In the genomic region with DNA sequence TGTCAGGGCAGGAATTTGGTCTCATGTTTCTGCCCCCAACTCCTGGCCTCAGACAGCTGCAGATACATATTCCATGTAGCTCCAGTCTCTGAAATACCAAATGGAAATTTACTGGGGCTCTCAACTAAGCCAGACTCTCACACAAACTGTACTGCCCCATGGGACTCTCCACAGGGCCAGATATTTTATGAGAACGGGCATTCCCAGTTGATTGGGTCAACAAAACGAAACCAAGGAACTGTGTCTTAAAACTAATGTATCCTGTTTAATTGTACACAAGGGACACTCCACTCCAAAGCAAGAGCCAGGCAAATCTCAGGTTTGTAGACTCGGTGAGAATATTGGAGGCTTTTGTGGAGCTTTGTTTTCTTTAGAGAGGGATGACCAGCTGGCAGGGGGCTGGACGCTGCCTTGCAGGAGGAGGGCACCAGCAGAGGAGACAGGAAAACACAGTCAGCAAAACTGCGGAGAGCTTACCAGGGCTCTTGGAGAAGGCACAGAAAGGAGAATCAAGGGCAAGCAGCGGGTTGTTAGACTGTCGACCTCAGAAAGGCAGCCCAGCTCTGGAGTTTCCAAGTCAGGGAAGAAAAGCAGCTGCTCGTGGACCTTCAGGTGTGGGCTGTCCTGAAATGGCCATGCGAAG, we compare ENCODE assay signal across 9 mouse cellular contexts. TPM values are rescaled to one million over a fixed set of nuclear protein-coding genes. Genes with fewer than 3 reads are reported as not detected.
DNase-seq lines count a peak whose midpoint lies in the region; ATAC-seq lines count a peak whose summit lies in the region.
"Had no signal": no experiment of that assay in that cellular context is flagged by ENCODE, and none has a peak within 500 bp of the region (broad histone marks: within the 10 kb centered on the region; RNA-seq: fewer than 3 reads in every experiment).

No protein-coding gene starts in this region.

- peaks cover 20% of the 10 kb centered on the region for H3K4me1 ChIP-seq in hindbrain, embryonic 12.5 days
- peaks cover 29% of the 10 kb centered on the region for H3K4me1 ChIP-seq in limb, embryonic 15.5 days
- H3K4me1 ChIP-seq in midbrain, embryonic 16.5 days (ENCODE audit: control insufficient read depth, insufficient read depth, low read length): no peaks in the 10 kb centered on the region; the same call in 1 of the 2 replicates

- H3K27me3 ChIP-seq in hindbrain, embryonic 12.5 days: no peaks in the 10 kb centered on the region
- no peaks in the 10 kb centered on the region for H3K27me3 ChIP-seq in limb, embryonic 15.5 days
- no peaks in the 10 kb centered on the region for H3K27me3 ChIP-seq in midbrain, embryonic 16.5 days (ENCODE audit: control insufficient read depth, insufficient read depth, low read depth, low read length)

- no peaks in the 10 kb centered on the region for H3K36me3 ChIP-seq in hindbrain, embryonic 12.5 days
- no peaks in the 10 kb centered on the region for H3K36me3 ChIP-seq in limb, embryonic 15.5 days
- H3K36me3 ChIP-seq in midbrain, embryonic 16.5 days (ENCODE audit: control insufficient read depth, insufficient read depth, low read length): no peaks in the 10 kb centered on the region

- WGBS in hindbrain, embryonic 12.5 days: 36% methylated on average over 9 of the region's 9 CpGs
- 17% methylated on average over 9 of the region's 9 CpGs for WGBS in limb, embryonic 15.5 days
- 41% methylated on average over 9 of the region's 9 CpGs for WGBS in midbrain, embryonic 16.5 days

- H3K4me3 ChIP-seq in hindbrain, embryonic 12.5 days: no peak overlapping the region
- H3K4me3 ChIP-seq in limb, embryonic 15.5 days: peak overlapping the region; percentile 19
- H3K4me3 ChIP-seq in midbrain, embryonic 16.5 days (ENCODE audit: low read depth, low read length): no peak overlapping the region

- DNase-seq in urinary bladder, postnatal 25 days (ENCODE audit: low spot score): peak; percentile 19
- no peak for DNase-seq in urinary bladder, postnatal 10 days (ENCODE audit: low spot score)
- peak; percentile 66 for DNase-seq in fibroblast of lung, adult 2 months (ENCODE audit: low read depth)
- DNase-seq in thymus, postnatal 25 days: no peak

- H3K9ac ChIP-seq in hindbrain, embryonic 12.5 days: no peak overlapping the region
- no peak overlapping the region for H3K9ac ChIP-seq in limb, embryonic 15.5 days
- 0 out of 2 replicates have a peak overlapping the region, but pooled peaks have one; percentile 30 for H3K9ac ChIP-seq in midbrain, embryonic 16.5 days (ENCODE audit: low read depth, low read length)

- peak overlapping the region; percentile 18 for H3K4me2 ChIP-seq in hindbrain, embryonic 12.5 days (replicated peaks)
- peak overlapping the region; percentile 35 for H3K4me2 ChIP-seq in limb, embryonic 15.5 days
- no peak overlapping the region for H3K4me2 ChIP-seq in midbrain, embryonic 16.5 days (ENCODE audit: low read length)

- H3K27ac ChIP-seq in hindbrain, embryonic 12.5 days: peak overlapping the region; percentile 81
- peak overlapping the region; percentile 93 for H3K27ac ChIP-seq in limb, embryonic 15.5 days
- H3K27ac ChIP-seq in midbrain, embryonic 16.5 days (ENCODE audit: low read length): peak overlapping the region; percentile 2

- H3K9me3 ChIP-seq in hindbrain, embryonic 12.5 days (replicated peaks): no peaks in the 10 kb centered on the region
- no peaks in the 10 kb centered on the region for H3K9me3 ChIP-seq in limb, embryonic 15.5 days
- no peaks in the 10 kb centered on the region for H3K9me3 ChIP-seq in midbrain, embryonic 16.5 days (replicated peaks; ENCODE audit: control insufficient read depth, low read length, poor library complexity, severe bottlenecking)

- no peak for ATAC-seq in hindbrain, embryonic 12.5 days (ENCODE audit: low FRiP score)
- peak; percentile 80 for ATAC-seq in limb, embryonic 15.5 days (ENCODE audit: insufficient number of reproducible peaks, low FRiP score, low TSS enrichment, low read depth)
- no peak for ATAC-seq in midbrain, embryonic 16.5 days
- ATAC-seq in monocyte, adult 5-6 weeks (replicated peaks; ENCODE audit: insufficient number of reproducible peaks, low FRiP score, low TSS enrichment, poor library complexity, severe bottlenecking): no peak

RNA-seq across cellular contexts. Expression of a gene that starts 42.1 kb away (rescaled TPM):
- polyA plus RNA-seq in hindbrain, embryonic 12.5 days (2016; fragmentation: Nextera tagmentation; extraction: Ambion mirVana): 28.1 and 29.7 TPM in 2 replicates
- polyA plus RNA-seq in limb, embryonic 15.5 days (2015; fragmentation: Nextera tagmentation; extraction: Ambion mirVana): 22.9 and 24.5 TPM in 2 replicates
- polyA plus RNA-seq in midbrain, embryonic 16.5 days (2015; fragmentation: Nextera tagmentation; extraction: Ambion mirVana): 24.1 and 25.6 TPM in 2 replicates
- 43.0 to 51.5 TPM (median 49.7 TPM) in 3 replicates for total RNA-seq in monocyte, adult 5-6 weeks (2017)

RNA-seq across cellular contexts. Expression of a gene that starts 45.8 kb away (rescaled TPM):
- 557 and 561 TPM in 2 replicates for polyA plus RNA-seq in hindbrain, embryonic 12.5 days (2016; fragmentation: Nextera tagmentation; extraction: Ambion mirVana)
- polyA plus RNA-seq in limb, embryonic 15.5 days (2015; fragmentation: Nextera tagmentation; extraction: Ambion mirVana): 456 and 462 TPM in 2 replicates
- polyA plus RNA-seq in midbrain, embryonic 16.5 days (2015; fragmentation: Nextera tagmentation; extraction: Ambion mirVana): 190 and 269 TPM in 2 replicates
- total RNA-seq in monocyte, adult 5-6 weeks (2017): 36.4 to 57.1 TPM (median 52.3 TPM) in 3 replicates

RNA-seq across cellular contexts. Expression of a gene that starts 53.9 kb away (rescaled TPM):
- not detected in 2 replicates for polyA plus RNA-seq in hindbrain, embryonic 12.5 days (2016; fragmentation: Nextera tagmentation; extraction: Ambion mirVana)
- 0.42 TPM in 1 of 2 replicates, not detected in the other for polyA plus RNA-seq in limb, embryonic 15.5 days (2015; fragmentation: Nextera tagmentation; extraction: Ambion mirVana)
- polyA plus RNA-seq in midbrain, embryonic 16.5 days (2015; fragmentation: Nextera tagmentation; extraction: Ambion mirVana): 0.47 TPM in 1 of 2 replicates, not detected in the other
- 2.7 to 6.8 TPM in 2 of 3 replicates, not detected in the other for total RNA-seq in monocyte, adult 5-6 weeks (2017)
- total RNA-seq: neutrophil, adult 5-6 weeks had no signal

Comparison
In these comparisons a context has a peak if more than half of its experiments do, and no peak if none do; other contexts are left out.
1. DNase-seq: peak in urinary bladder, postnatal 25 days (single experiment) and fibroblast of lung, adult 2 months (single experiment); none in urinary bladder, postnatal 10 days (single experiment) and thymus, postnatal 25 days (single experiment).
2. H3K27ac ChIP-seq: peak in every context shown above with its lines; median percentile 93 in limb, embryonic 15.5 days; 81 in hindbrain, embryonic 12.5 days; 2 in midbrain, embryonic 16.5 days.